Mouse (Mus musculus) ES-E14 (cell line): ENCODE results near the gene Tfpt. TPM values are rescaled to one million over a fixed set of nuclear protein-coding genes. Genes with fewer than 3 reads are reported as not detected.

Experiments
- DNase-seq: peaks from one replicate; pipeline ENCODE4 v3.0.0-alpha.2; 2013; ENCODE audit warnings: low read depth, low spot score
- H3K27ac ChIP-seq: 2 replicates; pipeline ENCODE4 v1.5.1; 2012; ENCODE audit warnings: low read depth, mild to moderate bottlenecking, low read length, moderate library complexity, mixed read lengths; ENCODE audit not compliant: poor library complexity, insufficient read depth, severe bottlenecking
- H3K36me3 ChIP-seq: 2 replicates; pipeline ENCODE4 v1.6.1; 2012; ENCODE audit warnings: mild to moderate bottlenecking, low read length, moderate library complexity, mixed read lengths; ENCODE audit not compliant: control insufficient read depth, poor library complexity, insufficient read depth, severe bottlenecking
- H3K4me1 ChIP-seq, 2 experiments: fragments of 150-350 bp in 1 of 2; sonication (generic) in 1 of 2; 2 replicates each; pipeline ENCODE4 v1.6.1; 2012; ENCODE audit warnings: low read length in 2 of 2, mild to moderate bottlenecking in 1 of 2, mixed read lengths in 1 of 2; ENCODE audit not compliant: control insufficient read depth in 2 of 2, insufficient read depth in 2 of 2, poor library complexity in 1 of 2
- H3K4me3 ChIP-seq, 2 experiments: fragments of 150-350 bp in 1 of 2; sonication (generic) in 1 of 2; 2 replicates each; pipeline ENCODE4 v1.5.1; 2012; ENCODE audit warnings: low read length in 2 of 2, low read depth in 1 of 2, mild to moderate bottlenecking in 1 of 2, mixed read lengths in 1 of 2; ENCODE audit not compliant: insufficient read depth in 1 of 2, poor library complexity in 1 of 2, severe bottlenecking in 1 of 2
- H3K9ac ChIP-seq: 2 replicates; pipeline ENCODE4 v1.6.1; 2012; ENCODE audit warnings: low read depth, mild to moderate bottlenecking, low read length, mixed read lengths; ENCODE audit not compliant: poor library complexity, insufficient read depth, severe bottlenecking
- H3K9me3 ChIP-seq: fragments of 150-350 bp; sonication (generic); 2 replicates; pipeline ENCODE4 v1.6.1; 2012; ENCODE audit warnings: low read depth, mild to moderate bottlenecking, low read length; ENCODE audit not compliant: control insufficient read depth, insufficient read depth
- CHD2 ChIP-seq: IDR thresholded peaks from 2 replicates; pipeline ENCODE4 v1.6.1; 2014; ENCODE audit warnings: mild to moderate bottlenecking, low read depth, low read length, inconsistent platforms
- HCFC1 ChIP-seq: IDR thresholded peaks from 2 replicates; pipeline ENCODE4 v1.6.1; 2012; ENCODE audit warnings: low read length, inconsistent platforms, borderline replicate concordance; ENCODE audit not compliant: insufficient read depth
- MAFK ChIP-seq: IDR thresholded peaks from 2 replicates; pipeline ENCODE4 v1.6.1; 2014; ENCODE audit warnings: mild to moderate bottlenecking, low read depth, low read length, inconsistent platforms; ENCODE audit not compliant: insufficient read depth
- ZC3H11A ChIP-seq: IDR thresholded peaks from 2 replicates; pipeline ENCODE4 v1.6.1; 2012; ENCODE audit warnings: low read depth, mild to moderate bottlenecking, inconsistent platforms, low read length, borderline replicate concordance
- ZNF384 ChIP-seq: IDR thresholded peaks from 2 replicates; pipeline ENCODE4 v1.6.1; 2012; ENCODE audit warnings: low read depth, low read length, inconsistent platforms
- in situ Hi-C, 2 experiments: fragments of 600-800 bp; cut with MboI; formaldehyde crosslinking; loops; one replicate each; pipeline ENCODE4 v1.15.1; 2025; ENCODE audit warnings: low sequenced_read_pairs in 2 of 2, inconsistent platforms in 1 of 2; ENCODE audit not compliant: unreplicated experiment in 2 of 2
- total RNA-seq: library from RNA; depleted of rRNA; stranded (reverse); fragments of 300-350 nt; gene quantifications from 2 replicates; pipeline ENCODE4 v1.2.3, GENCODE M21; 2012; rRNA removed

The Tfpt gene
- total RNA-seq, result 25.4 and 29.1 TPM in 2 replicates

DNA sequence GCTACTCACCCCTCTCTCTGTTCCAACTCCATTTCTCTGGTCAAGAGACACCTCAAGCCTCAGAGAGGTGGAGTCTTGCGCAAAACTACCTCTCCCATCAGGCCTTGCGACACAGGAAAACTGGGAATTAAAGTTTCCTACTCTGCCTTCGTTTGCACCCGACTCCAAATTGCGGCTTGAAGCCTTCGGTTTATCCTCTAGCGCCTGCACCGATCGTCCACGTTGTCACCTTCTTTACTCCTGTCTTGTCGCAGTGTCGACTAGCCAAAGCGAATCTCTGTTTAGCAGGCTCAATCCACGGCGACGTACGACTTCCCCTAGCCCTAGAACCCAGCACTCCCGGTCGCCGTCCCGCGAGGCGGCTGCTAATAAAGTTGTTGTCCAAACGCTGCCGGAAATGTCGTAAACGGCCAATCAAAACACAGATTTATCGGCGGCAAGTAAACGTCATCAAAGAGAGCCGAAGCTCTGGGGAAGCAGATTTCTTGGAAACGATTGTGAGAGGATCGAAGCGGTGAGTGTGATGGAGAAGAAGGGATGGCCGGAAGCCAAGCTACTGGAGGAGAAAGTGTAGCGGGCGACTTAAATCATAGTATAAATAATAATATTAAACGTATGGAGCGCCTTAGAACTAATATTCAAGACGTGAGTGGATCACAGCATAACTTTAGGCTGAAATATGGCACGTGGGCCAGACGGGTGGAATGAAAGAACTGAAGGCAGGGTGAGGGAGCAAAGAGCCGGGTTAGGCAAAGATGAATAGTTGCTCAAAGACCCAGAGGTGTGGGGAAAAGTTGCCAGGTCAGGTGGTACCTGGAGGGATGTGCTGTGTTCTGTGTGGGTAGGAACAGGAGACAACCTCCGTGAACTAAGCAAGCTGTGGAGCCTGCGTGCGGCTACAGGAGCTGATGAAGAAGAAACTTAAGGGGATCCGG lies at the start of gene Tfpt, which contains the start of gene Prpf31:
Gene Tfpt (minus strand): TSS at position 387 of the 935 bp plus-strand sequence.
Gene Prpf31 (plus strand): TSS at position 443 of the 935 bp plus-strand sequence.
- in situ Hi-C loops, result no loop called here
- peak within 1 kb of the TSS; percentile 89 for H3K9ac ChIP-seq
- peak within 1 kb of the TSS; percentile 87 to 96 for H3K4me3 ChIP-seq
- peak; percentile 91 for DNase-seq
- peaks cover 31% of the 10 kb centered on the region for H3K36me3 ChIP-seq
- H3K4me1 ChIP-seq, result no peaks in the 10 kb centered on the region
- no peak for TF ChIP-seq ZC3H11A
- TF ChIP-seq ZNF384, result peak; percentile 82; the same call in 1 of the 2 replicates
- no peak for TF ChIP-seq CHD2
- peak; percentile 91 for TF ChIP-seq HCFC1
- no peaks in the 10 kb centered on the region for H3K9me3 ChIP-seq
- H3K27ac ChIP-seq, result peak within 1 kb of the TSS; percentile 38; the same call in 1 of the 2 replicates

DNA sequence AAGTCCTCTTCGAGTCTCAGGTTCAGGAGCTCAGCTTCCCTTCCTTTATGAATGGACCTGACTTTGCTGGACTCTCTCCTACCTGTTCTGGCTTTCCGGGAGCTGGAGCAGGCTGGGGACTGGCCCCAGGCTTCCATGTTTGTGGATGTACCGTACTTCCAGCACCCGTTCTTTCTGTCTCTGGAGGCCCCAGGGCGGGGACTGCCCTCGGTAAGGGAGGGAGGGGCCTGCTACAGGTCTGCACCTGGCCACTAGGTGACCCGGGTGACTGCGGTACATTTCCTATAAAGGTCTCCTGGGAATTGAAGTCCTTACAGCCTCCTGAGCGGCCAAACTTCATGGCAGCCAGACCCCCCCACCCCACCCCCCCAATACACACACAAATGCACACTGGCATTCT lies 47.6 kb upstream of the Tfpt start, which contains the start of gene Tmc4:
Gene Tmc4 (minus strand): TSS at position 212 of the 400 bp plus-strand sequence.
- H3K27ac ChIP-seq, result no peak within 1 kb of the TSS
- no peak within 1 kb of the TSS for H3K9ac ChIP-seq
- peaks cover 5% of the 10 kb centered on the region; the same call in 1 of the 2 replicates for H3K36me3 ChIP-seq
- peaks cover 0 to 6% of the 10 kb centered on the region in 2 experiments; a peak in 1 of 4 replicates for H3K4me1 ChIP-seq
- in situ Hi-C loops, result no loop called here
- H3K9me3 ChIP-seq, result no peaks in the 10 kb centered on the region
- no peak for DNase-seq
- no peak within 1 kb of the TSS for H3K4me3 ChIP-seq
- no peak for TF ChIP-seq ZC3H11A
- TF ChIP-seq CHD2, result no peak
- TF ChIP-seq MAFK, result no peak
- TF ChIP-seq HCFC1, result no peak
- TF ChIP-seq ZNF384, result no peak

- Histone ChIP-seq H3K4me1 (peaks cover 0 to 6% of the 10 kb centered on the region in 2 experiments; a peak in 1 of 4 replicates), H3K27ac (no peak overlapping the region), H3K36me3 (peaks cover 3% of the 10 kb centered on the region; the same call in 1 of the 2 replicates), H3K9me3 (no peaks in the 10 kb centered on the region), H3K4me3 (no peak overlapping the region), H3K9ac (no peak overlapping the region)
- DNase-seq, result no peak
- TF ChIP-seq HCFC1, result no peak
- TF ChIP-seq CHD2, result no peak
- TF ChIP-seq ZC3H11A, result no peak
- no peak for TF ChIP-seq MAFK
- TF ChIP-seq ZNF384, result no peak
- in situ Hi-C loops, result no loop called here
Observed at GRCm38 (mm10) chr7:3676371-3676770, 46.6 kb upstream of the Tfpt start.

DNA sequence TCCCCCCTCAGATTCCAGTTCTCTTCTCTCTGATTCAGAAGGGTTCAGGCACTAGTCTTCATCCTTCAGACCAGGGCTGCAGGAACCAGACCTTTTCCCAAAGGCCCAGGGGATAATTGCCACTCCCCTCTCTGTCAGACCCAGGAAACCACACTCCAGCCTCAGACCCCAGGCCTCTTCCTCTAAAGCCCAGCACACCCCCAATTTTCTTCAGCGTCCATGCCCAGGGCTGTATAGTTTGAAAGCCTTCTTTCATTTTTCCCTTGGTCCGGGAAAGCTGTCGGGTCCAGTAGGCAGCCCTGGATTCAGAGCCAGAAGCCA lies 45.5 kb upstream of the Tfpt start:
- H3K4me1 ChIP-seq, result peaks cover 0 to 6% of the 10 kb centered on the region in 2 experiments; a peak in 1 of 4 replicates
- no peaks in the 10 kb centered on the region for H3K9me3 ChIP-seq
- no peak overlapping the region for H3K27ac ChIP-seq
- peaks cover 3% of the 10 kb centered on the region; the same call in 1 of the 2 replicates for H3K36me3 ChIP-seq
- in situ Hi-C loops, result no loop called here
- DNase-seq, result no peak
- no peak overlapping the region for H3K4me3 ChIP-seq
- TF ChIP-seq MAFK (no peak), ZNF384 (no peak), HCFC1 (no peak), CHD2 (no peak)
- no peak overlapping the region for H3K9ac ChIP-seq
